Mouse (Mus musculus): ENCODE measurements around the gene Trmu. TPM values are rescaled to one million over a fixed set of nuclear protein-coding genes. Genes with fewer than 3 reads are reported as not detected.

The Trmu gene
- polyA plus RNA-seq, 1 experiment from 2014 or later, result 58.8 TPM

Other genes with a start within 250 kb of the Trmu start
- gene Ppara, start 144.3 kb upstream of the Trmu start, polyA plus RNA-seq (2015; fragmentation: Nextera tagmentation; extraction: Ambion mirVana), result 1.3 and 2.2 TPM in 2 replicates
- 21.3 and 25.6 TPM in 2 replicates for gene Cdpf1, start 67.6 kb upstream of the Trmu start, polyA plus RNA-seq (2015; fragmentation: Nextera tagmentation; extraction: Ambion mirVana)
- 0.05 and 0.10 TPM in 2 replicates for gene Pkdrej, start 57.6 kb upstream of the Trmu start, polyA plus RNA-seq (2015; fragmentation: Nextera tagmentation; extraction: Ambion mirVana)
- gene Ttc38, start 47.0 kb upstream of the Trmu start, polyA plus RNA-seq (2015; fragmentation: Nextera tagmentation; extraction: Ambion mirVana), result 3.3 and 3.6 TPM in 2 replicates
- gene Gtse1, start 19.6 kb upstream of the Trmu start, polyA plus RNA-seq (2015; fragmentation: Nextera tagmentation; extraction: Ambion mirVana), result 4.2 and 5.3 TPM in 2 replicates
- 1.6 and 2.2 TPM in 2 replicates for gene Celsr1, start 154.5 kb downstream of the Trmu start, polyA plus RNA-seq (2015; fragmentation: Nextera tagmentation; extraction: Ambion mirVana)
- 41.0 and 41.7 TPM in 2 replicates for gene Gramd4, start 178.4 kb downstream of the Trmu start, polyA plus RNA-seq (2015; fragmentation: Nextera tagmentation; extraction: Ambion mirVana)